Mouse (Mus musculus) C2C12 (cell line): ENCODE data around the gene Etv5. TPM values are rescaled to one million over a fixed set of nuclear protein-coding genes. Genes with fewer than 3 reads are reported as not detected.
"Not testable (repeated sequence)": the region's sequence is repeated elsewhere in the genome, so short reads cannot be mapped to it uniquely, and the experiment has no call there.

ENCODE experiments used
- H3K27me3 ChIP-seq: one replicate; pipeline ENCODE4 v1.6.1; 2011; ENCODE audit not compliant: control insufficient read depth, insufficient read depth, insufficient read length
- H3K36me3 ChIP-seq: one replicate; pipeline ENCODE4 v1.6.1; 2011; ENCODE audit not compliant: control insufficient read depth, insufficient read depth
- H3K4me3 ChIP-seq: one replicate; pipeline ENCODE4 v1.5.1; 2011; ENCODE audit warnings: mild to moderate bottlenecking, control low read depth; ENCODE audit not compliant: poor library complexity, insufficient read depth, severe bottlenecking
- H3K79me2 ChIP-seq: one replicate; pipeline ENCODE4 v1.6.1; 2011; ENCODE audit not compliant: control insufficient read depth, insufficient read depth
- H3K79me3 ChIP-seq: one replicate; pipeline ENCODE4 v1.6.1; 2011; ENCODE audit warnings: low read depth, control low read depth
- H3ac ChIP-seq: one replicate; pipeline ENCODE3; 2011; ENCODE audit warnings: low read depth; ENCODE audit not compliant: control insufficient read depth, insufficient read length
- CEBPB ChIP-seq: IDR thresholded peaks from one replicate; pipeline ENCODE4 v1.6.1; 2011; ENCODE audit warnings: low read depth, mild to moderate bottlenecking, control low read depth, moderate library complexity
- CTCF ChIP-seq: IDR thresholded peaks from one replicate; pipeline ENCODE4 v1.5.1; 2011; ENCODE audit not compliant: control insufficient read depth, insufficient read depth, insufficient read length
- FOSL1 ChIP-seq: IDR thresholded peaks from one replicate; pipeline ENCODE4 v1.8.0; 2011; ENCODE audit warnings: mild to moderate bottlenecking, low read length; ENCODE audit not compliant: poor library complexity, insufficient read depth, severe bottlenecking
- MAX ChIP-seq: IDR thresholded peaks from one replicate; pipeline ENCODE4 v1.6.1; 2011; ENCODE audit warnings: mild to moderate bottlenecking, control low read depth
- MYOD1 ChIP-seq: IDR thresholded peaks from one replicate; pipeline ENCODE4 v1.6.1; 2011; ENCODE audit warnings: low read depth; ENCODE audit not compliant: control insufficient read depth, insufficient read length
- MYOG ChIP-seq: IDR thresholded peaks from one replicate; pipeline ENCODE4 v1.6.1; 2011; ENCODE audit not compliant: control insufficient read depth, insufficient read length; ENCODE audit errors: extremely low read depth
- USF1 ChIP-seq: IDR thresholded peaks from one replicate; pipeline ENCODE4 v1.6.1; 2011; ENCODE audit warnings: low read depth, mild to moderate bottlenecking, control low read depth, moderate library complexity
- polyA plus RNA-seq: library from polyadenylated mRNA; unstranded; fragments of >200 nt; fragmentation: generic; extraction: Trizol; gene quantifications from one replicate; pipeline ENCODE4 v1.2.1, GENCODE M21; 2012; ENCODE audit warnings: missing spikeins

The Etv5 gene
- polyA plus RNA-seq, 1 experiment: 10.2 TPM

- no peaks in the 10 kb centered on the region for H3K79me3 ChIP-seq
- H3ac ChIP-seq: no peak overlapping the region
- H3K27me3 ChIP-seq: no peaks in the 10 kb centered on the region
- peaks cover 3% of the 10 kb centered on the region for H3K36me3 ChIP-seq
- no peaks in the 10 kb centered on the region for H3K79me2 ChIP-seq
- H3K4me3 ChIP-seq: no peak overlapping the region
- TF ChIP-seq USF1: no peak
- TF ChIP-seq MYOD1: no peak
- no peak for TF ChIP-seq MAX
- TF ChIP-seq CTCF: no peak
- TF ChIP-seq FOSL1: no peak
- TF ChIP-seq CEBPB: no peak
- TF ChIP-seq MYOG: no peak
These were observed 49.1 kb downstream of the Etv5 start for GRCm38 (mm10) chr16:22390348-22390897.

DNA sequence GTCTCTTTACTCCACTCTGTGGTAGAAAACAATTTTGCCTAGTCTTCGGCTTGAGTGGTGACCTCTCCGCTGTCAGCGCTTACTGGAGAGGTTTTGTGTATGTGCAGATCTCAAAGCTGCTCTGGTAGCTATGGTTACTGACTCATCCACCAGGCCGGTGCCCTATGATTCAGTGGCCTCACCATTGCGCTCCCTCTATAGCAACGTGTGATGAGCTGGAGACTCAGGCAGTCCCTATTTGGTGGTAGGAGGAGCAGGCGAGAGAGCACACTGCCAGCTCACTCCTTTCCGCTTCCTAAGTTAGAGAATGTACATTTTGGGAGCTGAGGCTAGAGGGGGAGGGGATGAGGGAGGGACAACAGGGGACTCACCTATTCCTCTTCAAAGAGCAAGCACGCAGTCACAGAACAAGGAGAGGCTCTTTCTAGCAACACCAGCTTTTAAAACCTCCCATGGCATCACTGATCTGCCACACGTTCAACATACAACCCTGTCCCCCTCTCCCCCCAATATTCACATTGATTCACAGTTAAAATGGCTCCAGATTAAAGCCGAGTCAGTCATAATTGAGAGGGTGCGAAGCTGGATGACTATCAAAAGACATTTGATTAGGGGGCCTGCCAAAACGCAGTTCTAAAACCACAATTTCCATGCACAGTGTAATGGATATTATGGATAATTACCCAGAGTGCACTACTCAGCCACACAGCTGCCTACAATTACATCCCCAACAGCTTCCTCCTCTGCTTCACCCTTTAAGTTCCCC, 50.2 kb downstream of the Etv5 start:
- no peak overlapping the region for H3ac ChIP-seq
- TF ChIP-seq FOSL1 (no peak), USF1 (no peak), CTCF (no peak), MYOG (no peak), CEBPB (no peak), MYOD1 (no peak), MAX (no peak)
- H3K27me3 ChIP-seq: no peaks in the 10 kb centered on the region
- H3K36me3 ChIP-seq: peaks cover 3% of the 10 kb centered on the region
- H3K79me3 ChIP-seq: no peaks in the 10 kb centered on the region
- H3K4me3 ChIP-seq: no peak overlapping the region
- no peaks in the 10 kb centered on the region for H3K79me2 ChIP-seq

DNA sequence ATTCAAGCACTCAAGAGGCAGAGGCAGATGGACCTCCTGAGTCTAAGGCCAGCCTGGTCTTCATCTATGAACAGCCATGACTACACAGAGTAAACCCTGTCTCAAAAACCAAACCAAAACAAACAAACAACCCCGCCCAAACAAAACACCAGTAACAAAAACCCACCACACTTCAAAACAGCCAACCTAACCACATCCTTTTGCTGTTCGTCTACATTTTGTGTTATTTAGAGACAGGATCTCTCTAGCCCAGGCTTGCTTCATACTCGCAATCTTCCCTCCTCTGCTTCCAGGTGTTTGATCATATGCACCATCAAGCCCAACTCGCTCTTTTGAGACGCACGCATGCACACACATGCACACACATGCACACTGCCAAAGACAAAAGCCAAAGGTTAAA, 51.8 kb downstream of the Etv5 start:
- Histone ChIP-seq H3K79me2 (no peaks in the 10 kb centered on the region), H3K36me3 (peaks cover 3% of the 10 kb centered on the region), H3K79me3 (no peaks in the 10 kb centered on the region), H3K4me3 (no peak overlapping the region), H3ac (no peak overlapping the region), H3K27me3 (no peaks in the 10 kb centered on the region)
- TF ChIP-seq USF1 (no peak), MYOD1 (no peak), MAX (no peak), CTCF (no peak), CEBPB (no peak), FOSL1 (no peak), MYOG (no peak)

GRCm38 (mm10) chr16:22382018-22382417, 57.5 kb downstream of the Etv5 start:
- H3K4me3 ChIP-seq, H3ac ChIP-seq, H3K36me3 ChIP-seq: not testable (repeated sequence)

GRCm38 (mm10) chr16:22380981-22381380, 58.5 kb downstream of the Etv5 start:
- H3K79me3 ChIP-seq: no peaks in the 10 kb centered on the region
- no peak for TF ChIP-seq FOSL1
- no peak for TF ChIP-seq MYOD1
- no peak for TF ChIP-seq CTCF
- no peak for TF ChIP-seq USF1
- TF ChIP-seq CEBPB: no peak
- TF ChIP-seq MYOG: no peak
- TF ChIP-seq MAX: no peak
- no peaks in the 10 kb centered on the region for H3K79me2 ChIP-seq
- H3ac ChIP-seq: no peak overlapping the region
- no peaks in the 10 kb centered on the region for H3K27me3 ChIP-seq
- no peak overlapping the region for H3K4me3 ChIP-seq
- H3K36me3 ChIP-seq: no peaks in the 10 kb centered on the region

More at GRCm38 (mm10) chr16:22382018-22382417, 57.5 kb downstream of the Etv5 start:
- H3K79me3 ChIP-seq, H3K27me3 ChIP-seq, H3K79me2 ChIP-seq: not testable (repeated sequence)

- H3K4me3 ChIP-seq: no peak overlapping the region
- H3K79me2 ChIP-seq: no peaks in the 10 kb centered on the region
- TF ChIP-seq MAX (no peak), MYOD1 (no peak), CTCF (no peak), CEBPB (no peak), USF1 (no peak)
- no peaks in the 10 kb centered on the region for H3K27me3 ChIP-seq
- no peak overlapping the region for H3ac ChIP-seq
- H3K36me3 ChIP-seq: no peaks in the 10 kb centered on the region
- H3K79me3 ChIP-seq: no peaks in the 10 kb centered on the region
These were observed 59.5 kb downstream of the Etv5 start for GRCm38 (mm10) chr16:22379986-22380385.
